Mouse (Mus musculus): ENCODE results near the gene Fat3.
A peak's percentile ranks its signal among the peaks of the same experiment; 100 is the strongest.

Fat3 gene

DNA sequence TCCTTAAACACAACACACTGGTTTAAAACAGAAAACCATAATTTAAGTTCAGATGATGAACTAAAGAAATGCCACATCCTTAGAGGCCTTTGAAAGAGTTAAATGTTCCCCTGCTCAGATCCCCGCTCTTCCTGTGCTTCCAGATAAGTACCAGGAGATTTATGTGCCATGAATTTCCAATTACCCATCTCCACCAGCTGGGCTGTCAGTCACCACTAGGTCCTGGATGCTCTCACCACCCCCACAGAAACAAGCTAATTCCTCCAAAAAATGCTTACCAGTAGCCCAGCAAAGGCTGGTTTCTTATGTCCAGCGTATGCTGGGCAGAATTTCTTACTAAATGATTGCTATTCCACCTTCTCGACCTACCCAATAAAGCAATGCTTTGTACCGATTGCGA is 72.5 kb downstream of the Fat3 start:
- DNase-seq, result no peak

DNA sequence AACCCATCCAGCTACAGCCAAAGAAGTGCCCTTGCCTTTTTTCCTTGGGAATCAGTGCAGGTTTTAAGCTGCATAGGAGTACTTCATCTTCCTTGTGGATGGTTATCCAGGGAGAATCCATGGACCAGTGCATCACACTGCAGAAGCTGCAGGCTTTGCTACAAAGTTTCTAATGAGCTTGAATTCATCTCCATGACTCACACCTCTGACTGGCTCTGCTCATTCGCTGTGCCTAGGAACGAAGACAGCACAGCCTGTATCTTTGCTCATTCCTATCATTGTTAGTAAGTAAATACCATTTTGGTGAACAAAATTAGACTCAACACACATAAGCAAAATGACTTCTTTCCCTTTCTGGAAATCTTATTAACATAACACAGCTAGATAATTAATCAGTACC is 78.4 kb downstream of the Fat3 start:
- DNase-seq, result no peak

DNA sequence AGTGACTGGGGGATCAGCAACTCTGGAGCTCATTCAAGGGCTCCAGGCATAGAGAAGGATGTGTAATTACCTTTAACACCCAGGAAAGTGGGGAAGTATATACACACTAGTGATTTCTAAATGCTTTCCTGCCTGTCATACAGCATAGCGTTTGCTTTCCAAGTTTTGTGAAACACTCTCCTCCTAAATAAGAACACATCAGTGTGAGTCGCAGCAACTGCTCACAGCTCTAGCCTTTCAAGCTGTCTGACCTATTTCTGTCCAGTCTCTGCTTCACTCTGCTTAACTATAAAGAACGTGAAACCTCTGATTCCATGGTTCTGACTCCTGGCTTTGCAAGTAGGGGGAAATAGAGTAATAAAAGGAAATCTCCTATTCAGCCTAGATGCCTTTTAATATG is 98.3 kb downstream of the Fat3 start:
- no peak for DNase-seq

DNA sequence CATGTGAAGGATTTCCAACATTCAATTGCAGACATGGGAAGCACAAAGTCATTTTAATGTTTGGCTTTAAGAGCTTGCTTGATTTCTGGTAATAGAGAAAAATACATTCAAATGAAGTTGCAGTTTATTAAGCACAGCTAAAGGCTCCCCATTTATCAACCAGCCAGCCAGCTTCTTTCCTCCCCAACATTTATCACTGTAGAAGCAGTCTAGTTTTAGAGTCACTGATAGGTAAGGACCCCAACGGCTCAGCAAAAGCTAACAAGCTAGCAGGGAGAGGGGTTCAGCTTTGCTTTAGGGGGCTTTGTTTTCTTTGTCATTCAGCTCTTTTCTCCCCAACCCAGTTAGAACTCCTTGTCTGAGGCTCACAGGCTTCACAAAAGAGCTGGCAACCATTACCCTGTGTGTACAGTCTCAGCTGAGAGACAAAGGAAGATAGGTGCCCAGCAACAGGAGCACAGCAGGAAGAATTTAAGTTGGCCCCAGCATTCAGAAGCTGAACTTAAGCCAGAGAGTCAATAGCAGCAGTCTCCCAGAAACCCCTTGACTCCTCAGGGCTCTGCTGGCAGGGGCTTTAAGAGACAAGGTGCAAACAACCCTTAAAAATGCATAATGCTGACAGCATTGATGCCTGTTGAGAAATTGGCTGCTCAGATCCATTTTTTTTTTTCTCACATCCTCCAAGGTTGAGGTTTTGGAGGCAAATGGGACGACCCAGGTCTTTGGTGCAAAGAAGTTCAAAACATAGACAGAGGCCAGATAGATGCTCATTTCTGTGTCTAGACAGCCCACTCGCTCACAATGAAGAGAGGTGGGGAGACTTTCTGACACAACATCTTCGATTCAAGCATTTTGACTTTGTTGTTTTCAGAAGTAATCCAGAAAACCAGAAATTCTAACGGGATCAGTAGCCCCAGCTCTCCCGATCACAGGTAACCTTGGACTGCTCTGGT is 102.1 kb downstream of the Fat3 start:
- DNase-seq, result peak; percentile 1

DNA sequence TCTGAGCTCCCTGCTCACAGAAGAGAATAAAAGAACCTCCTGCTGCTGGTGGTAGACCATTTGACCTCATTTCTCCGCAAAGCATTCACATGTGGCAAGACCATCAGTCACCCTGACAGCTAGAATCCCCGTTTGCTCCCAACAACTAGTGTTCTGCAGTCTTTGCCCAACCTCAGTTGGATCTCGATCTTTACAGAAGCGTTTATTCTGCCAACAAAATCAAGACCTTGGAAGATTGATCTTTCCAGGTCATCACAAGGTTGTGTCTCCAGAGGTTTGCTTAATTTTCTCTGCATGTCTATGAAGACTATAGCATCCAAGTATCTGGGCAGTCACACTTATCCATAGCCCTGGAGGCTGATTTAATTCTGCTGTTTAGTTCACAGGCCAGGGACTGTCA is 111.9 kb downstream of the Fat3 start:
- DNase-seq, result no peak

DNA sequence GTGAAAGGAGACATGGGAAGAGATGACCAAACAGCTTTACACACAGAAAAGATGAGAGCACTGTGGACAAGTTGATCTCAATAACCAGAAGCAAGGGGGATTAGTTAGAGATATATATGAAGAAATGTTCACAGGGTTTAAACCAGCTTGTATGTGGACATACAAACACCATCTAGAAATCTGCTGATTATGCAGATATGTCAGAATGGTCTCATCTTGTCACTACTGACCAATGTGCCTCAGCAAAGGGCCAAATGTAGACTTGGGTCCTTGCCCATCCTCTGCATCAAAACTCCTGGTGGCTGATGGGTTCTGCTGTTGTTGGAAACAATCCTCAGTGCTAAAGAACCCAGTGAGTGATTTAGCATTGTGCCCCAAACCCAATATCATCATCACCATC is 113.6 kb downstream of the Fat3 start:
- DNase-seq, result no peak

DNA sequence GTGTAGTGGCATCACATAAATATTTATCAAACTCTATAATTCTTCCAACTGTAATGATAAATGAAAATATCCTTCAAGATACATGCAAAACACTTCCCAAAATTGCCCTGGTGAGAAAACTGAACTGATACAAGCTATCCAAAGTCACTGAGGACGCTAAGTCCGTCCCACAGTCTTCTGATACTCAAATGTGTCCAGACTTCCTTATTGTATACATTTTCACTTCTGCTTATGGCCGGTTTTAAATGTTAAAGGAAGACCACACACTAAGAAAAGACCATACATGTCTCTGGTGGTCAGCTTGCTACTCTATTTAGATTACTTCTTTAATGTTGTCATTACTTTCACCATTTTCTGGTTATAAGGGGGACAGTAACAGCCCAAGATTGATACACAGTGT is 137.4 kb downstream of the Fat3 start:
- DNase-seq, result no peak

DNA sequence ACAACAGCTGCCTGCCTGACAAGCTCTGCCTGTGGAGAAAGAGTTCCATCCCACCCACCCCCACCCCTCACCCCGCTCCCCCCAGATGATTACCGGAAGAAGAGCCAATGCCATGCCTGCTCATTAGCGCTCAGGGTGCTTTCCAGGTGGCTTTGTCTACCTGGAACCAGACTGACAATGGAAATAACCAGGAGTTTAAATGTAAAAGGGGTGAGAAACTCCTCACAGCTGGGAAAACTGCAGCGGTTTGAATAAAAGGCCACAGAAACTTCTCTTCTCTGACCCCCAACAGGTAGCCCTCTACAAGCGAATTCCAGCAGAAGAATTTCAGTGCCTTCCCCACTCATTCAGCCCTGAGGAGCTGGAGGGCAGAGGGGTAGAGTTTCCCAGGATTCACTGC is 139.3 kb downstream of the Fat3 start:
- DNase-seq, result no peak

DNA sequence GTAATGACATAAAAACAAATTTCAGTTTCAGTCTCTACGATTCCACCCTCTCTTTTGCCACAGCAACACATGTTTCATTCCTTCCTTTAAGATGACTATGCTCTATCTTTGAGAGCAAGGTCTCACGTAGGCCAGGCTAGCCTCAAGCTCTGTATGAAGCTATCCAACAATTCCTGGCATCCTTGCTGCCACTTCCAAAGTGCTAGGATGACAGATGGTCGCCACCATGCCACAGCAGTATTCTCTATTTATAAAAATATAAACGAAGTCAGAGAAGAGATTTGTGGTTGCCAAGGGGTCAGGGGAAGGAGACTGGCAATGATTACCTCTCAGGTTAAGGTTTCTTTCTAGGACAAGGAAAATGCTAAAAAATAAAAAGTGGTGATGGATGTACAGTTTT is 144.4 kb downstream of the Fat3 start:
- DNase-seq, result no peak

DNA sequence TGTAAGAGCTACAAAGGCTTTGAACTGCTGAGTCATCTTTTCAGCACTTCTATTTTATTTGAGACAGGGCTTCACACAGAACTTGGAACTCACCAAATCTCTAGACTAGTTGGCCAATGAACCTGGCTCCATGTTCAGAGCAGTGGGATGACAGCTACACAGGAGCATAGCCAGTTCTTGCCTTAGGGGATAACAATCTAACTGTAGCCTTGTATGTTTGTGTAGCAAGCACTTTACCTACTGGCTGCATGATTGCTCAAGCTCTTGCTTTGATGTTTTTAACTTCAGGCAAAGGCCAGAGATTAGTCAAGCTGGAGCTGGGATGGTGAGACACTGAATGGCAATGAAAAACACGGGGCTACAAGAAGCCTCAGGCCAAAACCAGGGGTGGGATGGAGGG is 146.2 kb downstream of the Fat3 start:
- no peak for DNase-seq

DNA sequence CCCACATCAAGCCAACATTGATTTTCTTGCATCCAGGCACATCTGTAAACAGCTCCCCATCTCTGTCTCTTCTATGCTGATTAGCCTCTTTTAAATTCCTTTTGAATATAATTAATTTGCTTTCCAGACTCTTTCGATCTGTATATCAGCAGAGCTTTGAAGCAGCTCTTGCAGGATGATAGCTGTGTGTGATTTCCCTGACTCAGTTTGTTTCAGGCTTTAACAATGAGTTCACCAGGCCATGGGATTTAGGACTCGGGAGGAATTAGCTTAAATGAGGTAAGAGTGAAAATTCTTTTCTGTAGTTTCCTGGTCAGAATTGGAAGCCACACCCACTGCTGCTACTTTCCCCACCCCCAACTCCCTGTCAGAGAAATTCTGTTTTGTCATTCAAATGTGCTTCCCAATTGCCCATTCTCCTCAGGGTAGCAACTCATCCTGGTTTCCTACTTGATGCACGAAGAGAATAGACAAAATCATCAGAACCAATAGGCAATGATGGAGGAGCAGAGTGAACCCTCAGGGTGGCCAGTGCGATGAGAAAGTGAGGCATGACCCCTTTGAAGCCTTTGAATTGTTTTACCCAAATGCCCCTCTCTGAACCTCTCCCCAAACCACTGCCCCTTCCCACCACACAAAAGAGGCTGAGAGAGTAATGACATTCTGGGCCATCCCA is 147.9 kb downstream of the Fat3 start:
- DNase-seq, result no peak

DNA sequence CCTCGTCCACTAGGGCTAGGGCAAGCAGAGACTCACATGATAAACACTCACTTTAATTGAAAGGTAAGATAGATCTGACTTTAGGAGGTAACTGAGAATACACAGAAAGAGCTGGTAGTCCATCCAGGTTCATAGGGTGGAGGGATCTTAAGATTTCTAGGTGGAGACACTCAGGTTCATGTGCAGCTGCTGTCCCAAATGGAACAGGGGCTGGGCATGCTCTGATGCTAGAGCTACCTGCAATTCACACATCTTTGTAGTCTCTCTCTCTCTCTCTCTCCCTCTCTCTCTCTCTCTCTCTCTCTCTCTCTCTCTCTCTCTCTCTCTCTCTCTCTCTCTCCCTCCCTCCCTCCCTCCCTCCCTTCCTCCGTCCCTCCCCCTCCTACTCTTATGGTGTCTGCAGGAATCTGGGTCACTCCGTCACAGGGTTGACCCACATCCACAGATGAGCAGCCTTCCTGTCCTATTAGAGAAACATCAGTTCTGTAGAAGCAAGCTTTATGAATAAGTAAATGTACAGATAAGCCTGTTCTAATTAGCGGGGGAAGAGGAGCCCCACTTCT is 148.5 kb downstream of the Fat3 start:
- no peak for DNase-seq

DNA sequence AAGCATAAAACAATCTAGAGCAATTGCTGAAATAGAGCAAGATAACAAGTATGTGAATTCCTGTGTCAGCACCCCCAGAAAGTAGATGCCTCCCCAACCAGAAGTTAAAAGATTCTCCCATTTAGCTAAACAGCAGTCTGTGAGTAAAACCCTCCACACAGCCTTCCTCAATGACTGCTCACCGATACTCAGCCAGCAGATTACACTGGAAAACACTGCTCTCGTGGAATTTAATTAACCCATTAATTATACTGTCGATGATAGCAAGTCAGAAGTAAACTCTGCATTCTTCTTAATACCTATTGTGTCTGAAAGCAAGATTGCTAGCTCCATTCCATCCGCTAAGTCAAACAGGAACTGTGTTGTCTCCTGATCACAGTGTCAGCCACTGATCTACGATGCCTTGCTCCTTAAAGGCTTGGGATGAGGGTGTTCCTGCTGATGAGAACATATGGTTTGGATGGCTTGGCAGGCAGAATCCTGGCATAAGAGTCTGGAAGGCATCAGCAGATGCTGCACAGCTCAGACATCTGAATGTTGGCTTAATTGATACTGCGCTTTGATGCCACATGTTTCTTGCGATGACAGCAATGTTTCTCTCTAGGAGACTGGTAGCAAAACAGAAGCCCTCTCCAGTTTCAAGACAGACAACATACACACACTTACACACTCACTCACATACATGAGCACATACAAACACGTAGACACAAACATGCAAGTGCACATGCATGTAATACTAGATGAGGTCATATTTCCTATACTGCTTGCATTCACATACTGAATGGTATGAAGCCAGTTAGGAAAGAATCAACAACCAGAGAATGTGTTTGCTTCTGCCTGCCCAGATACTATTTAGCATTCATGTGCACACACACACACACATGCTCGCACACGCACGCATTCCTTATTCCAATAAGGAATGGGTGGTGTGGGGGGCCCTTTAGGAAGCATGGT is 155.9 kb downstream of the Fat3 start:
- no peak for DNase-seq

DNA sequence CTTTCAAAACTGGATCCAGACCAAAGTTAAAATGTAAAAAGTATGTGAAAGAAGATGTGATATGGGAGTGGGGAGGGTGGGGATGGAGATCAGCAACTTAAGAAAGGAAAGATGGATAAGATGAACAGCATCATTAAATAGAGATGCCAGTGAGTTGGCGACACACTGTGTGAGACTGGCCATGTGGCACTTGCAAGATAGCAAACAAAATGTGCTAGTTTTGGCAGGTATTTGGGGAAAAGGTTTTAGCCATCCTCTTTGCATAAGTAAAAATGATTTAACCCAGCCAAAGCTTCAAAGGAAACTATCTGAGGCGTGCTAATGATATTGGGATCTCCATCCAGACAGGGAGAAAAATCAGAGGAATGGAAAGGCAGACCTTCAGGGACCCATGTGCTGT is 157.9 kb downstream of the Fat3 start:
- no peak for DNase-seq

DNA sequence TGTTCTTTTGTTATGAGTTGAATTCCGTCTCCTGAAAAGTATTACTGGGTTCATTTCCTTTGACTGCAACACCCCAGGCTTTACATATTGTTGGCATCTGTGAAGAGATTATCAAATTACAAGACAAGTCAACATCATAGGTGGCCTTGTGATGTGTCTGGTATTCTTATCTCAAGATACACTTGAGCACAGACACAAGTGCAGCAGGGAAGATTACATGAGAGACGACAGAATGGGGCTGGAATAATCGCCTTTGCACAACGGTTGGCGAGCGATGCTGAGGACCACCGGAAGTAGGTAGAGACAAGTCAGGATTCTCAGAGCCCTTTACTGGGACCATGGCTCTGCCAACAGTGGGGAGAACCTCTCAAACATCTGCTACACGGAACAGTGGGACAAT is 158.5 kb downstream of the Fat3 start:
- DNase-seq, result no peak

DNA sequence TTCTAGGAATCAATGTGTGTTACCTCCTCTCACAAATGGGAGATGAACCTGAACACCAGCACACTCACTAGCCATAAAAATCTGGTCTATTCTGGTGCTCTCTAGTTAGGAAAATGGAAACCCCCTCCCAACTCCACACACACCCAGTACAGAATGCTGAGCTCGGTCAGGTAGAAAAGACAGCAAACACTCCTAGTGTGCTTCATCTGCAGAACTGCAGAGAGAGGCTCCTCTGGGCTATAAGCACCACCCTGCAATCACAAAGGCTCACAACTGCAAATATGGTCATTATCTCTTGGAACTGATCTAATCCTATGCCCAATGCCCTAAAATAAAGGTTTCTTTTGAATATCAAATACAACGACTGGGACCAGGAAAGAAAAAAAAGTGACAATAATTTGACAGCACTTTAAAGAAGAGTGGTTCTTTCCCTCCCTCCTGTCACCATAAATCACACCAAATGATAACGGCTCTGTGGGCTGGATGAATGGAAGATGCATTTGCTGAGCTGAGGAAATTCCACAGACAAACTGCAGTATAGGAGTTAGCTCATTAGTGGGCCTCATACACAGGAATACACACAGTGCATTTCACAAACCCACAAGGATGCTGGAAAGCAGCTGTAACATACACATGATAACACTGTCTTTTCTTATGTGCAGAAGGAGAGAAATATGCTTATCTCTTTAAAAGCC is 170.6 kb downstream of the Fat3 start:
- no peak for DNase-seq

DNA sequence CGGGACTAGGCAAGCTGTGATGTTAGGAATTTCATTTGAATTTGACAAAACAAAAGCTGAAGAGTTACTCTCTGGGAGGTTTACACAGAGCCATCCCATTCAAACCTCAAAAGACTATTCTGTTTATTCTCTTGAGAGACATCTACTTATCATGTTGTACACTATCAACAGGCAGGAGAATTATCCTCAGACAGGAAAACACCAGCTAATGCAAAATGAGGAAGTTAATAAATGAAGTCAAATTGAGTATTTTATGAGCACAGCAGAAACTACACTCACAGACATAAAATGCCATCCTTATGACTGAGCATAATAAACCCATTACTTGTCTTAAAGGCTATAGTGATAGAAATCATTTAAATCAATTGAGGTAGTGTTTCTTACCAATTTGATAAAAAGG is 182.1 kb downstream of the Fat3 start:
- DNase-seq, result no peak

DNA sequence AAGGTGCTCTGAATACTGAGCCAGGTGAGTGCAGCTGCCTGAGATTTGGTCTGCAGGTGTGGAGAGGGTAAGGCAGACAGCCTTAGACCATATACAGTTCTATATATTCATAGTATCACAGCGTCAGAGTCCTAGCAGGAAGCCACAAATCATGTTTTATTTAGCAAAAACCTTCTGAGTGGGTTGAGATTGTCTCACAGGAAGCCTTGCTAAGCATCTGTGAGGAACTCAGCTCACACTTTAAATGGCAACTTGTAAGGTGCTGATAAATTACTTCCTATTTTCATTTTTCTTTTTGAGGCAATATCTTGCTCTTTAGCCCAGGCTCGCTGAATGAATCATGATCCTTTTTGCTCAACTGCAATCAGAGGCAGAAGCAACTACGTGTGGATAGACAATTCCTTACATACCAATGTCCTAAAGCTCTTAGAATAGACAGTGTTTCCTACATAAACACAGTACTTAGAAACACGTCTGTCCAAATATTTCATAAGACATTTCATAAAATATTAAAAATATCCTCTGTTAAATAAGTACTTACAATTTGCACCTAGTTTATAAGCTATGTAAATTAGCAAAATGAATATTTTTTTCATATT is 188.4 kb downstream of the Fat3 start:
- no peak for DNase-seq

DNA sequence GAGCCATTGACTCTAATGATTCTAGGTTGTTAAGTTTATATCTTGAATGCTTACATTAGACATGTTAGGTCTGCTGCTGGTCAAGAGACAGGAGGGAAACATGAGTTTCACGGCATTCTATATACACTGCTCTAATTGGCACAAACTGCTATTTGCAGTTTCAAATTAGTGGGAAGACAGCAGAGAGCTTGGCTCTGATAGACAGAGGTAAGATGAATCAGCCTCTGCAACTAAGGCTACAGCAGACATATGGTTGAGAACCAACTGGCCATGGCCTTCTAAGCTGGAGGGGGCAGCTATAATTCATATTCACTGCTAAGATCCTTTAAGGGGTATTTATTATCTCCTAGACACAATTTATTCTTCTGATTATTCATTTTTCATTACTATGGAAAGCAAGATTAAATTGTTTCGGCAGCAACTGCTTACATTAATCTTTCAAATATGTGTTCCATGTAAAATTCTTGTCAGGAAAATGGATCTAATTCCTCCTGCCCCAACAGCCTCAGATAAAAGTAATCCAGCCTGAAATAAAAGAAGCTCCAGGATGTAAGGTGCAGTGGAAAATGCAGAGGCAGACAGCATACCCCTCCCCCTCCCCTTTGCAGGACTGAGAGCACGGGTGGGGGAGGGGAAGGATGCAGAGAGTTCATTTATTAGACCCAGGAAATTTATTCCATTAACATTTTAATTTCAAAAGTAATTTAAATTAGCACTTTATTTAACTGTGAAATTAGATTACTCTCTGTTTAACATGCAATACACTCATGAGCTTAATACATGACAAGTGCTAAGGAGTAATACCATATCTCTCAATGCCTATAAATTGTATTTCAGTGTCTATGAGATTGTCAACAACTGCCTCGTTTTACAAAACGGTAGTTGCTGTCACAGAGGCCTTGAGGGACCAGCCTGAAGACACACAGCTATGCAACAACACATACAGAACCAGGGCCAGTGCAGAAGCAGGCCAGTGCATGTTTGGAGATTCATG is 189.9 kb downstream of the Fat3 start:
- DNase-seq, result no peak

DNA sequence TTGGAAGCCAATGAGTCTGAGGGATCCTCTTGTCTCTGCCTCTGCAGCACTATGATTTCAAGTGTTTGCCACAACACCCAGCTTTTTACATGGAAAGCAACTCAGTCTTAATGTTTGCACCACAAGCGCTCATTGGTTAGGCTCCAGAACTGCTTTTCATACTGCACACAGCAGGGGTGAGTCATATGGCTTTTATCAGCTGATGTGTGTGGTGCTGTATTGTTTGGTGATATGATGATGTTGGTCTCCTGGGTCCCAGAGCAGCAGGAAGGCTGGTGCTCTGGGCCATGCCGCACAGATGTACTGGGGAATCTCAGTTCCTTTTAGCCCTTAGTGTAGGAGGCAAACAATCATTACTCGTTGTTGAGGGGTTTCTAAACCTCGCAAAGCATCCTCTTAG is 190.8 kb downstream of the Fat3 start:
- no peak for DNase-seq

DNA sequence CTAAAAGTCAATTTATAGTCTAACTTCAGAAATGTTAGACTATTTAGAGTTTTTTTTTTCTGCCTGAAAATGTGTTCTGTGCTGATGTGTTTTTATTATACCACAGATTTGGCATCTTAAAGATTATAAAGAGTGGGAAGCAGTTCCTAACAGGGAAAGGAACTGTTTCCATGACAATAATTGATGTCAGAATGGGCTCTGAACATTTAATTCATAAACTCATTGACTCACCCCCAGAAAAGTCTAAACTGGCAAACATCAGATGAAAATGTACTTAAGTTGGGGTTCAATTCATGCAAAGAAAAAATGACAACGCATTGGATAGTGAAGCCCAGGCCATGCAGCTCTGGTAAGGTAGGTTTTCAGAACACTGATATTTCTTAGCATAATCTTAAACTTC is 193.3 kb downstream of the Fat3 start:
- DNase-seq, result no peak

All from lung, postnatal 36 days (tissue).